Mouse (Mus musculus) adrenal gland, adult 18-20 months (tissue): ENCODE results near the gene Acadm. TPM values are rescaled to one million over a fixed set of nuclear protein-coding genes. Genes with fewer than 3 reads are reported as not detected.

Experiments used
- DNase-seq, 2 experiments: peaks; one replicate each; pipeline ENCODE4 v3.0.0; 2021 to 2022; ENCODE audit warnings: low spot score in 2 of 2
- total RNA-seq, 2 experiments: library from RNA; stranded (reverse); gene quantifications; 1 replicate in 1 of 2; 2 replicates in 1 of 2; pipeline ENCODE4 v1.2.3; 2021

Acadm gene
- total RNA-seq, 2 experiments from 2014 or later: 734 to 946 TPM

DNA sequence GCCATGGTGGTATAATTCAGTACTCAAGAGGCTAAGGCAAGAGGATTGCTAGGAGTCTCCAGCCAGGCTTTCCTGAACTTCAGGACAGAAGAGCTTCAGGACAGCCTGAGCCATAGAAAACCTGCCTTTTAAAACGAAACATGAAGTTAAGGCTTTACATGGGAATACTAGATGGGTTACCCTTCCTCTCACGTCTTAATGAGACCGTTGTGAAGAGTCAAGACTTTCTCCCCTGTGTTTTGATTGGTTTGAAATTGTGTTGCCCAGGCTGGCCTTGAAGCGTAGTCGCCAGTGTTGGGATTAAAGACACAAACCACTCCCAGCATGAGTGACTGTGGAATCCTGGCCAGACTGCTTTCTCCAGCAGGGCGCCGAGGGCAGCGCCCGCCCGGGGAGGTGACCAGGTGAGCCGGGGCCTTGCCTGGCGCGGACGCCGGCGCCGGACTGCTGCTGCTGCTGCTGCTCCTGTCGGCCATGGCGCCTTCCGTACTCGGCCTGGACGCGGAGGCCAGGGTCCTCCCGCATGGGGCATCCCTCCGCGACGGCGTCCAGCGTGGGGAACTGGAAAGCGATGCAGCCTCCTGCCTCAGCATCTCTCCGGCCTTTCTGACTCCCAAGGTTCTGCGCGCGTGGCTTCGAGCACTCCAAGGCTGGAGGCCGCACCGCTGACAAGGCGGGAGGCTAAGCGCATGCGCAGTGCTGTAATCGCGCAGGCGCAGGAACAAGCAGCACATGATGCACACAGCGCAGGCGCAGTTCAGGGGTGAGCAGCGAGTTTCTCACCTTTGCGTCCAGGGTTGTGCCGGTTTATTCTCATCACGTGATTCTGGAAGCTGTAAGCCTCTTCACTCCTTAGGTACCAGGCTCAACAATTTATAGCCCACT, 38.9 kb downstream of the Acadm start:
- peak in 1 of 2 experiments; percentile 25 for DNase-seq

GRCm38 (mm10) chr3:153904586-153904985, 39.8 kb downstream of the Acadm start:
- peak; percentile 31 for DNase-seq

DNA sequence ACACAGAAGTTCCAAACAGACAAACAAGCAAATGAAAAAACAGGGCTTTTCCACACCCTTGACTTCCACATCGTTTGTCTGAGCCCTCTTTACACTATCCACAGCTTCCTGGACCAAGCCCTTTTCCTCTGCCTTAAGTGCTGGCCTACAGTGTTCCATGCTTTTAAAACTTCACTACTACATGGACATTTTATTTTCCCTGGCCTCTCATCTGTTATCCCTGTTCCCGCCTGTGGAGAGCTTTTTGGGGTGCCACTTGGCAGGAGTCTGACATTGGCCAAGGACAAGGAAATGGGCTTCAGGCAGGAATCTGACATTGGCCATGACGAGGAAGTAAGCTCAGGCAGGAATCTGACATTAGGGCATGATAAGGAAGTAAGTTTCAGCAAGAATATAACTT, 41.8 kb downstream of the Acadm start:
- no peak for DNase-seq

DNA sequence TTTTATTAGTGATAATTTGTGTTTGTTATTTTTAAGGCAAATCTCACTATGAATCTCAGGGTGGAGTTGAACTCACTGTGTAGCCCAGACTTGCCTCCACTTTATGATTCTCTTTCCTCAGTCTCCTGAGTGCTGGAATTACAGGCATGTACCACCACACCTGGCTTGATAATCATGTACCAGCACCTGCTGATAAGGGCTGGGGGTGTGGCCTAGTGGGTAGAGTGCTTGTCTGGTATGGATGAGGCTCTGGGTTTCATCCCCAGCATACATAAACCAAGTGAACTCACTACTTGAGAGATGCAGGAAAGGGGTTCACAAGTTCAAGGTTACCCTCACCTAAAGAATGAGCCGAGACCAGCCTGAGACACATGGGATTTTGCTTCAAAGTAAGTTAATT, 42.5 kb downstream of the Acadm start:
- DNase-seq: no peak

DNA sequence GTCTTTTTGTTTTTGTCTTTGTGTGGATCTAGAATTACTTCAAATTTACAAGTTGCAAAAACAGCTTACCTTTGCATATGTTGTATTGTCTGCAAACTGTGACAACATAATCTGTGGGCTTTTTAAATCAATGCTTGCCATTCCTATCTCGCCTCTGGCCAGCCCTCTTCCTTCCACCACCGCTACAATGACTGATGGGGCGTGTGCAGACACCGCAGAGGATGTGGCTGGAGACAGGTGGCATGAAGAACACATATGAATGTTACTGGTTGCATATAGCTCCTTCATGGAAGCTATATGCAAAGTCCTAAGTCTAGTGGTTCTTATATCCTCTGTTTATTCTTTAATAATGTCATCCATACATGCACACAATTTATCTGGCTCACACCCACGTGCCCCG, 47.2 kb downstream of the Acadm start:
- no peak for DNase-seq

- no peak for DNase-seq
These were observed 49.0 kb downstream of the Acadm start for GRCm38 (mm10) chr3:153895454-153895853.

GRCm38 (mm10) chr3:153889188-153889781, 55.1 kb downstream of the Acadm start:
- DNase-seq: no peak

DNA sequence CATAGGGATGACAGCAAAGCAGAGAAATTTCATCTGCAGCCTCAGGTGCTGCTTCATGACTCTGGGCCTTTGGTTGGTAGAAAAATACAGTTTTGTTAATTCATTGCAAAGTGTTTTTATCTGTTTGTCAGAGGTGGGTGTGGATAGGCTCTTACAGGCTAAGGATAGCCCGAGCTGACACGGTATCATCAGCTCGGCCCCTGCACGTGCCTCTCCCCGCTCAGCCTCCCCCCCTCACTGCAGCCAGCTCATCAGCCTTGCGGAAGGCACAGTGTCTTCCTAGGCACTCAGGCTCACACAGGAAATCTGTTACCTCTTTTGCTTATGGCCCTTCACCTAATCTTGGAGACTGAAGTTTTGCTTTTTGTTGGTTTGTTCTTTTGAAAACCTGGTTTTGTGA, 56.3 kb downstream of the Acadm start:
- DNase-seq: no peak

DNA sequence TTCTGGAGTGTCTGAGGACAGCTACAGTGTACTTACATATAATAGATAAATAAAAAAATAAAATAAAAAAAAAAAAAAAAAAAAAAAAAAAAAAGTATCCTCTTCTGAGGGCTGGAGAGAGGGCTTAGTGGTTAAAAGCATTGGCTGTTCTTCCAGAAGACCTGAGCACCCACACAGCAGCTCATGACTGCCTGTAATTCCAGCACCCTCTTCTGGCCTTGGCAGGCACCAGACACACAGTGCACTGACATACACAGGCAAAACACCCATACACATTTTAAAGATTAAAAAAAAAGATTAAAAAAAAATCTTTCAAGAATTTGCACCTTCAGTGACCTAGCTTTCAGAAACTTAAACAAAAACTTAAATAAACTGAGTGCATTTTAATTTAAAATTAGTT, 58.1 kb downstream of the Acadm start:
- DNase-seq: no peak

Other genes with a start within 250 kb of the Acadm start
- 10 to 100 TPM; 11.2 to 14.8 TPM for gene St6galnac3, start 219.5 kb downstream of the Acadm start, total RNA-seq
- gene Asb17, start 100.4 kb downstream of the Acadm start, total RNA-seq: not detected
- gene Msh4, start 38.5 kb downstream of the Acadm start, total RNA-seq: not detected
- 100 to 1,000 TPM in 1 of 2 experiments, 10 to 100 TPM in 1; 96.0 to 103 TPM for gene Rabggtb, start 31.6 kb downstream of the Acadm start, total RNA-seq
- under 1 TPM in 1 of 2 experiments, not detected in 1; 0.16 TPM for gene Slc44a5, start 28.8 kb upstream of the Acadm start, total RNA-seq